Mouse (Mus musculus): ENCODE measurements at regions not wholly inside any gene's neighbourhood (a gene's known extent, or its start where the extent isn't known, plus 50 kb on each side); places are given as distances from the start of the nearest gene placed in this dataset.

DNA sequence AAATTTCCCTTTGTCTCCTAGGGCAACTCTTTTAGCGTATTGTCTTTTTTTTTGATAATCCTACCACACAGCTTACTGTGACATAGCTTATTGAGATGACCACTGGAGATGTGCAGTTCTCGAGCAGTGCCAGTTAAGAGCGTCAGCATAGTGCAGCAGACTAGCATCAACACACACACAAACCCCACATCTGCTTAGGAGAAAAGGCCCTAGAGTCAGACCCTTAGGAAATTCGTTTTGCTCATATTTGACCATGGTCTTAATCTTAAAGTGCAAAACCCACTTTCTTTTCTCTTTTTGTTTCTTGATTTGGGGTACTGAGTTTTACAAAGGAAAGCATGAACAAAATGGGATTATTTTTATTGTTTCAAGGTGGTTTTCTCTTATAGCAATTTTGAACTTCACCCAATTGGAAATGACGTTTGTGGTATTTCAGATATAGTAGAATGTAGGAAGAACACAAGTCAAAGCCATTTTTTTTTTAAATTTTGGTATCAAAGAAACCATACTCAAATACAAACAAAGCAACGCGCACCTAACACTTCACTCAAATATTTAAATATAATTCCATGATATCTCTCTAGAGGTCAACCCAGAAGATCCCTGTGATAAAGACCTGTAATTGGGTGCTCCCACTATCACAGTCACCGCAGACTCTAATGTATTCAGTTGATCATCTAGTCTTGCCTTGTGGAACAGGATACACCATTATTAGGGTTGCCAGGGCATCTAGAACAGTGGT, 116.7 kb upstream of the Itga4 start:
- TF ChIP-seq CTCF (IDR thresholded peaks at IDR 0.05; ENCODE audit: borderline replicate concordance, insufficient read depth, low read depth, low read length): no peak
- TF ChIP-seq POLR2A (IDR thresholded peaks at IDR 0.05; ENCODE audit: borderline replicate concordance, insufficient read depth, low read length): no peak
